Mouse (Mus musculus) hindbrain, postnatal 0 days (tissue): Measurements from ENCODE around the gene Rad1. TPM values are rescaled to one million over a fixed set of nuclear protein-coding genes. Genes with fewer than 3 reads are reported as not detected.
A peak's percentile ranks its signal among the peaks of the same experiment; 100 is the strongest.

Experiments
- ATAC-seq: fragments of 200-750 bp; cut with Nextera tagmentation; 2 replicates; pipeline ENCODE4 v1.8.0; 2017; ENCODE audit warnings: mild to moderate bottlenecking, moderate TSS enrichment, moderate library complexity
- DNase-seq: peaks from one replicate; pipeline ENCODE4 v3.0.0-alpha.2; 2015; ENCODE audit warnings: low spot score
- H3K27ac ChIP-seq: fragments of 300-500 bp; sonication (generic); 2 replicates; pipeline ENCODE4 v1.5.1; 2014; ENCODE audit warnings: mild to moderate bottlenecking
- H3K27me3 ChIP-seq: fragments of 300-500 bp; sonication (generic); 2 replicates; pipeline ENCODE4 v1.6.1; 2014; ENCODE audit warnings: low read length, mixed read lengths; ENCODE audit not compliant: insufficient read depth
- H3K36me3 ChIP-seq: fragments of 300-500 bp; sonication (generic); 2 replicates; pipeline ENCODE4 v1.6.1; 2014; ENCODE audit warnings: low read length, mixed read lengths; ENCODE audit not compliant: insufficient read depth
- H3K4me1 ChIP-seq: fragments of 300-500 bp; sonication (generic); 2 replicates; pipeline ENCODE4 v1.6.1; 2014; ENCODE audit warnings: antibody characterized with exemption, low read length, mixed read lengths; ENCODE audit not compliant: insufficient read depth
- H3K4me2 ChIP-seq: fragments of 300-500 bp; sonication (generic); 2 replicates; pipeline ENCODE4 v1.6.1; 2014; ENCODE audit warnings: low read depth, mild to moderate bottlenecking, low read length, moderate library complexity, mixed read lengths
- H3K4me3 ChIP-seq: fragments of 300-500 bp; sonication (generic); 2 replicates; pipeline ENCODE4 v1.5.1; 2014; ENCODE audit warnings: low read length
- H3K9ac ChIP-seq: fragments of 300-500 bp; sonication (generic); replicated peaks from 2 replicates; pipeline ENCODE4 v1.6.1; 2014; ENCODE audit warnings: mild to moderate bottlenecking, low read length, moderate library complexity, mixed read lengths
- H3K9me3 ChIP-seq: fragments of 300-500 bp; sonication (generic); 2 replicates; pipeline ENCODE4 v1.6.1; 2016; ENCODE audit warnings: low read length, mixed read lengths
- CTCF ChIP-seq: IDR thresholded peaks from 2 replicates; pipeline ENCODE4 v1.5.1; 2016; ENCODE audit warnings: antibody characterized with exemption, control low read depth, low read depth
- WGBS: fragments of 180-500 bp; shearing (Covaris S2); extraction: QIAGEN DNeasy Blood & Tissue Kit; methylation state at CpG from one replicate; pipeline ENCODE4 v1.1.7; 2014; 5-methylcytosine and 5-hydroxymethylcytosine counted together
- polyA plus RNA-seq: library from polyadenylated mRNA; unstranded; fragments of >200 nt; fragmentation: Nextera tagmentation; extraction: Ambion mirVana; gene quantifications from 2 replicates; pipeline ENCODE4 v1.2.1, GENCODE M21; 2015
- total RNA-seq: library from RNA; depleted of rRNA; stranded (reverse); fragments of >200 nt; gene quantifications from 2 replicates; pipeline ENCODE4 v1.2.3, GENCODE M21; 2014

The Rad1 gene
- total and polyA plus RNA-seq, 2 experiments from 2014 or later, result 15.5 to 19.7 TPM

GRCm38 (mm10) chr15:10463555-10463954 is 22.3 kb upstream of the Rad1 start:
- H3K4me3 ChIP-seq, result no peak overlapping the region
- DNase-seq (no peak), ATAC-seq (no peak)
- no peak overlapping the region for H3K27ac ChIP-seq
- 92% methylated on average over 5 of the region's 5 CpGs for WGBS
- H3K36me3 ChIP-seq, result peaks cover 21% of the 10 kb centered on the region
- H3K4me1 ChIP-seq, result 0 out of 2 replicates have a peak, but pooled peaks cover under 1% of the 10 kb centered on the region
- no peak overlapping the region for H3K4me2 ChIP-seq
- no peak overlapping the region for H3K9ac ChIP-seq
- no peaks in the 10 kb centered on the region for H3K9me3 ChIP-seq
- no peak for TF ChIP-seq CTCF
- H3K27me3 ChIP-seq, result no peaks in the 10 kb centered on the region

GRCm38 (mm10) chr15:10464678-10465077 is 21.1 kb upstream of the Rad1 start:
- Histone ChIP-seq H3K4me1 (peaks cover 7% of the 10 kb centered on the region; the same call in 1 of the 2 replicates), H3K9ac (no peak overlapping the region)
- WGBS, result 89% methylated on average over 3 of the region's 3 CpGs

DNA sequence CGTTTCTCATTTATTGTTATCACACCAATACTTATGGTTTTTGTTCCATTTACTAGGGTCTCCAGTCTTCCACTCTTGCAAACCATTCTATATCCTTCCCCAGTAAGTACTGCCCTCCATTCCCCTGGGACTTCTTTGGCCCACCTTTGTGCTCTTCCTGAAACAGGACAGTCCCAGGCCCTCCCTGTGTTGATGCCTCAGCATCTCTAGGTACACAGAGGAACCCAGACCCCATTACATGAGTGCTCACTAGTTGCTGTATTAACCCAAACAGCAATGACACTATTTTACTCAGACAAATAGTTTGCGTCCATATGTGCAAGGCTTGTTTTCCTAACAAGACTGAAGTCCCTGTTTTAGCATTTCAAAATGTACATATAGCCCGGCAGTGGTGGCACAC is 17.1 kb upstream of the Rad1 start:
- Histone ChIP-seq H3K4me3 (no peak overlapping the region), H3K27ac (no peak overlapping the region), H3K4me2 (peak overlapping the region; percentile 86), H3K36me3 (no peaks in the 10 kb centered on the region), H3K4me1 (peaks cover 7% of the 10 kb centered on the region; the same call in 1 of the 2 replicates), H3K9ac (no peak overlapping the region), H3K9me3 (no peaks in the 10 kb centered on the region), H3K27me3 (no peaks in the 10 kb centered on the region)
- DNase-seq (no peak), ATAC-seq (no peak)
- TF ChIP-seq CTCF, result no peak
- 90% methylated on average over 3 of the region's 3 CpGs for WGBS

More at GRCm38 (mm10) chr15:10464678-10465077, 21.1 kb upstream of the Rad1 start:
- no peak for TF ChIP-seq CTCF
- no peaks in the 10 kb centered on the region for H3K9me3 ChIP-seq
- no peak overlapping the region for H3K27ac ChIP-seq
- DNase-seq, result no peak
- ATAC-seq, result no peak
- no peak overlapping the region for H3K4me3 ChIP-seq
- H3K36me3 ChIP-seq, result peaks cover 13% of the 10 kb centered on the region
- no peak overlapping the region for H3K4me2 ChIP-seq
- H3K27me3 ChIP-seq, result no peaks in the 10 kb centered on the region

DNA sequence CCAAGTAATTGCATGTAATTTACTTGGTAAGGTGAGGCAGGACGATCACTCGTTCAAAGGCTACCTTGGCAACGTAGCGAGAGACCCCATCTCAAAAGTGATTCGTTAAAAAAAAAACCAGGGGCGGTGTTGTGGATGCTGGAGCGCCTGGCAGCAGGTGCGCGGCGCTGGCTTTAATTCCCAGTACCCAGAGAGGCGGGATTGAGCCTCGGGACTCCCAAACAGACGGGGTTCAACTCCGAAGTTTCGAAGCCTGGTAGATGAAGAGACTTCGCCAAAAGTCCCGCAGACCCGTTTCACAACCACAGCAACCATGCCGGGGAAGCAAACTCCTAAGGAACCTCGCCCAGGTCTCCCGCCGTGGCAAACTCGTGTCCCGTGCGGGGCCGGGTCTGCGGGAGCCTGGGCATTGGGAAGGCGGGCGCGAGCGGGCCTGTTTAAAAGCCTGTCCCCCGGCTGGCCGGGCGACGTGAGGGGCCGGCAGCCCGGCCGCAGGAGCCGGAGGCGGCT is 16.1 kb upstream of the Rad1 start:
- under 1% methylated on average over 38 of the region's 40 CpGs for WGBS
- Histone ChIP-seq H3K36me3 (no peaks in the 10 kb centered on the region), H3K4me3 (peak overlapping the region; percentile 92), H3K27me3 (no peaks in the 10 kb centered on the region), H3K4me1 (peaks cover 7% of the 10 kb centered on the region; the same call in 1 of the 2 replicates), H3K9ac (peak overlapping the region; percentile 90), H3K4me2 (peak overlapping the region; percentile 86), H3K27ac (peak overlapping the region; percentile 79), H3K9me3 (no peaks in the 10 kb centered on the region)
- TF ChIP-seq CTCF, result no peak
- ATAC-seq (no peak), DNase-seq (peak; percentile 34)

DNA sequence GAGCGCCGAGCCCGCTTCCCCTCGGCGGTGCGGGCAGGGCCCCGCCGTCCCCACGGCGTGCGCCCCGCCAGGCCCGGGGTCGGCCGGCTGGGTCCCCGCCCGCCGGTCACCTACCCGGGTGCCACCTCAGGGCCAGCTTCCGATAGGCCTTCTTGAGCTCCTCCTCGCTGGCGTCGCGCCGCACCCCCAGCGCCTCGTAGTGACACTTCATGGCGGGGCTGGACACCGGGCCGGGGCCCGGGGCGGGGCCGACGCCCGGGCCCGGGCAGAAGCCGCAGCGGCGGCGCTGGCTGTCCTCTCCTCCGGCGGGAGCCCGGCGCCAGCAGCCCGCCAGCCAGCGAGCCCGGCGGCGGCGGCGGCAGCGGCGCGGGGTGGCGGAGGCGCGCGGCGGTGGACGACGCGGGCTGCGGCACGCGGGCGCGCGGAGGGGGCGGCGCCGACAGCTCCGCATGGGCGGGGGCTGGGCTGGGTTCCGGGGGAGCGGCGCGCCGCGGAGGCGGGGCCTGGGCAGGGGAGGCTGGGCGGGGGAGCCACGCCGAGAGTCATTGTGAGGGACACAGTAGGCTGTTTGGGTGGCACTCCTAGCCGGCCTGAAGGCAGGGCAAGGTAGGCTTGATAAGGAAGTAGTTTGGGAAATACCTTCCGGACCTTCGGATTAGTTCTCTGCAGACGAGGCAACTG is 15.5 kb upstream of the Rad1 start, which contains the start of gene Dnajc21:
Gene Dnajc21, minus strand, starts transcription at position 366 of the 681 bp plus-strand sequence.
- Histone ChIP-seq H3K4me2 (peak within 1 kb of the TSS; percentile 86), H3K36me3 (peaks cover 4% of the 10 kb centered on the region; the same call in 1 of the 2 replicates), H3K9ac (peak within 1 kb of the TSS; percentile 90), H3K27me3 (no peaks in the 10 kb centered on the region), H3K9me3 (no peaks in the 10 kb centered on the region), H3K27ac (peak within 1 kb of the TSS; percentile 79), H3K4me3 (peak within 1 kb of the TSS; percentile 92), H3K4me1 (peaks cover 7% of the 10 kb centered on the region; the same call in 1 of the 2 replicates)
- no peak for TF ChIP-seq CTCF
- 2% methylated on average over 36 of the region's 87 CpGs for whole genome bisulfite sequencing
- ATAC-seq, result peak; percentile 98
- DNase-seq, result peak; percentile 91

DNA sequence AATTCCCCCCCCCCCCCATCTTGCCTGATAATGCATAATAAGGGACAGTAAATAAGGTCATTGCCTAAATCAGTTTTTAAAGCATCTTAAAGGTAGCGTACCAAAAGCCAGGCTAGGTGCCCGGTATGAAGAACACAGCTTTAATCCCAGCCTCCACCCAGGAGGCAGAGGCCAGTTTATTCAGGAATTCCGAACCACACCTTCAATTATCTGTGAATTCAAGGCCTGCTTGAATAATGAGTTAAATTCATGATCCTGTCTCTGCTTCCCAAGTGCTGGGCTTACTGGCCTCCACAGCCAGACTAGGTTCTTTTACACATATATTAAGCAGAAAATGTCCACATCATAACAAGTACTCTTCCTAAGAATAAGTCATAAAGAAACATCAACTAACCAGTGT is 14.9 kb upstream of the Rad1 start:
- Histone ChIP-seq H3K4me2 (peak overlapping the region; percentile 86), H3K4me1 (peaks cover 7% of the 10 kb centered on the region; the same call in 1 of the 2 replicates), H3K9me3 (no peaks in the 10 kb centered on the region), H3K27ac (no peak overlapping the region), H3K36me3 (peaks cover 10% of the 10 kb centered on the region; the same call in 1 of the 2 replicates), H3K4me3 (peak overlapping the region; percentile 92), H3K27me3 (no peaks in the 10 kb centered on the region), H3K9ac (peak overlapping the region; percentile 90)
- ATAC-seq (no peak; the same call in 1 of the 2 replicates), DNase-seq (no peak)
- no peak for TF ChIP-seq CTCF
- 16% methylated on average over 3 of the region's 3 CpGs for WGBS
